Mouse (Mus musculus): ENCODE data around the gene Atmin. TPM values are rescaled to one million over a fixed set of nuclear protein-coding genes. Genes with fewer than 3 reads are reported as not detected.

Atmin gene
- total and polyA plus RNA-seq, 3 experiments = 17.3 to 34.5 TPM; not detected in 1

- H3K4me1 ChIP-seq (ENCODE audit: control insufficient read depth in 1 of 2, insufficient read depth in 2 of 2, low read length in 2 of 2) = peaks cover 1 to 26% of the 10 kb centered on the region in 2 experiments
- no peaks in the 10 kb centered on the region for H3K9me3 ChIP-seq (replicated peaks; ENCODE audit: insufficient read depth, low read length)
- peak overlapping the region; percentile 32 to 59 for H3K4me3 ChIP-seq (ENCODE audit: control insufficient read depth in 1 of 2, insufficient read depth in 1 of 2, low read depth in 2 of 2, low read length in 2 of 2)
- peaks cover 19% of the 10 kb centered on the region for H3K79me2 ChIP-seq (ENCODE audit: control insufficient read depth, insufficient read depth, low read length, poor library complexity)
- H3K9ac ChIP-seq (ENCODE audit: control insufficient read depth, low read depth, low read length, poor library complexity, severe bottlenecking) = peak overlapping the region; percentile 52
- no peaks in the 10 kb centered on the region for H3K27me3 ChIP-seq (ENCODE audit: control insufficient read depth in 1 of 2, insufficient read depth in 2 of 2, low read length in 2 of 2)
- H3K27ac ChIP-seq (ENCODE audit: control insufficient read depth, low read depth, low read length) = peak overlapping the region; percentile 45
- TF ChIP-seq CHD2 (IDR thresholded peaks at IDR 0.05; ENCODE audit: low read length) (peak; percentile 25; the same call in 1 of the 2 replicates), USF1 (IDR thresholded peaks at IDR 0.05; ENCODE audit: low read depth, low read length) (0 out of 2 replicates have a peak, but pooled peaks have one; percentile 5), RAD21 (IDR thresholded peaks at IDR 0.05; ENCODE audit: low read depth, low read length) (no peak), EP300 (IDR thresholded peaks at IDR 0.05; ENCODE audit: low read depth in 1 of 2, low read length in 2 of 2) (no peak), POLR2AphosphoS2 (IDR thresholded peaks at IDR 0.05; ENCODE audit: low read length) (0 out of 2 replicates have a peak, but pooled peaks have one; percentile 8), TCF12 (IDR thresholded peaks at IDR 0.05; ENCODE audit: low read depth, low read length) (no peak), ZKSCAN1 (IDR thresholded peaks at IDR 0.05; ENCODE audit: low read depth, low read length) (no peak), UBTF (IDR thresholded peaks at IDR 0.05; ENCODE audit: borderline replicate concordance, insufficient read depth, low read depth, low read length) (no peak), E2F4 (IDR thresholded peaks at IDR 0.05; ENCODE audit: borderline replicate concordance, low read depth, low read length) (no peak), BHLHE40 (IDR thresholded peaks at IDR 0.05; ENCODE audit: borderline replicate concordance, low read depth, low read length) (no peak), GATA1 (IDR thresholded peaks at IDR 0.05; ENCODE audit: low read depth, low read length) (peak; percentile 61), ETS1 (IDR thresholded peaks at IDR 0.05; ENCODE audit: low read depth, low read length) (peak; percentile 74), MAX (IDR thresholded peaks at IDR 0.05; ENCODE audit: low read length) (no peak), TBP (IDR thresholded peaks at IDR 0.05; ENCODE audit: low read depth, low read length) (peak; percentile 9; the same call in 1 of the 2 replicates), ELF1 (IDR thresholded peaks at IDR 0.05; ENCODE audit: low read depth, low read length) (no peak), ZMIZ1 (IDR thresholded peaks at IDR 0.05; ENCODE audit: low read depth, low read length) (no peak)
- peaks cover 0 to 22% of the 10 kb centered on the region in 2 experiments; a peak in 3 of 4 replicates for H3K36me3 ChIP-seq (ENCODE audit: control insufficient read depth in 1 of 2, insufficient read depth in 2 of 2, low read length in 2 of 2)
- DNase-seq (ENCODE audit: low read depth, low spot score) = peak; percentile 79
Measured at GRCm38 (mm10) chr8:116942284-116943058, 722 bp upstream of the Atmin start.

- peak; percentile 53 for DNase-seq (ENCODE audit: low read depth, low spot score)
- H3K4me1 ChIP-seq (ENCODE audit: control insufficient read depth in 1 of 2, insufficient read depth in 2 of 2, low read length in 2 of 2) = peaks cover 2 to 33% of the 10 kb centered on the region in 2 experiments
Measured at GRCm38 (mm10) chr8:116943555-116944384, 577 bp downstream of the Atmin start.

More at GRCm38 (mm10) chr8:116943555-116944384, 577 bp downstream of the Atmin start:
- TF ChIP-seq JUND (IDR thresholded peaks at IDR 0.05; ENCODE audit: low read depth, low read length) (no peak), CHD1 (IDR thresholded peaks at IDR 0.05; ENCODE audit: low read depth, low read length) (0 out of 2 replicates have a peak, but pooled peaks have one; percentile 46), ZMIZ1 (IDR thresholded peaks at IDR 0.05; ENCODE audit: low read depth, low read length) (peak; percentile 9; the same call in 1 of the 2 replicates), NRF1 (IDR thresholded peaks at IDR 0.05; ENCODE audit: insufficient read depth, low read depth, low read length, poor library complexity, severe bottlenecking) (no peak), MYB (IDR thresholded peaks at IDR 0.05; ENCODE audit: low read depth, low read length) (no peak)
- H3K36me3 ChIP-seq (ENCODE audit: control insufficient read depth in 1 of 2, insufficient read depth in 2 of 2, low read length in 2 of 2) = peaks cover 0 to 30% of the 10 kb centered on the region in 2 experiments; a peak in 2 of 4 replicates
- no peak overlapping the region for H3K27ac ChIP-seq (ENCODE audit: control insufficient read depth, low read depth, low read length)
- H3K4me3 ChIP-seq (ENCODE audit: control insufficient read depth in 1 of 2, insufficient read depth in 1 of 2, low read depth in 2 of 2, low read length in 2 of 2) = peak overlapping the region; percentile 90 to 91
- H3K79me2 ChIP-seq (ENCODE audit: control insufficient read depth, insufficient read depth, low read length, poor library complexity) = peaks cover 27% of the 10 kb centered on the region
- no peaks in the 10 kb centered on the region for H3K9me3 ChIP-seq (replicated peaks; ENCODE audit: insufficient read depth, low read length)
- H3K27me3 ChIP-seq (ENCODE audit: control insufficient read depth in 1 of 2, insufficient read depth in 2 of 2, low read length in 2 of 2) = no peaks in the 10 kb centered on the region
- peak overlapping the region; percentile 84 for H3K9ac ChIP-seq (ENCODE audit: control insufficient read depth, low read depth, low read length, poor library complexity, severe bottlenecking)

Data from MEL (cell line).